Mouse (Mus musculus): ENCODE measurements around the gene Fancl.

Gene Fancl

DNA sequence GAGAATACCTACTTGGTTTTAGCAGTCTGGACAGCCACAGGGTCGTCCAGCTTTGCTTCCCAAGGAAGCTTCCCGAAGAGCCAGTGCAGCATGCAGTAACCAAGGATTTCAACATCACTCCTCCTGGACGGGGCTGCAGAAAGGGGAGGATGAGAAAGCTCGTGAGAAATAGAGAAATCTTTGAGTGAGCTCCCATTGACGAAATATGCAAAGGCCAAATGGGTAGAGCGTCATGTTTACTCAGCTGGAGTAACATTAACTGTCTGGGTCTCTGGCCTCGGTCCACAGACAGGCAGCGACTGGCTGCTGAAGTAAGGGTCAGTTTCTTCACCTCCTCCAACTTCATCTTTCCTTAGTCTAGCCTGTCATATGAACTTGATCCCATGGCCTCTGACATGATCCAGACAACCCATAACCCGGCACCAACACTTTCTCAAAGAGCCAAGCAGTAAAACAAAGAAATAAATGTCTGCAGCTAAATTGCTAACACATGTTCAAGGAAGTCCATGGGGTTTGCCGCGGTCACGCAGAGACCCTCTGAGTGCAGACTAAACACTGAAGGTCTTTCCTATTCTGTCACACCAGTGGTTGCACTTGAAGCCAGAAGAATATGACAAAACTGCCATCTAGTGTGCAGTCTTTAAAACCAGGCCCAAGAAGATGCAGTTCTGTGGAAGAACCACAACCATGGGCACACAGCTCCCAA is 104.0 kb downstream of the Fancl start:
- no peak for DNase-seq (ENCODE audit: low read depth in 2 of 2, low spot score in 2 of 2)

DNA sequence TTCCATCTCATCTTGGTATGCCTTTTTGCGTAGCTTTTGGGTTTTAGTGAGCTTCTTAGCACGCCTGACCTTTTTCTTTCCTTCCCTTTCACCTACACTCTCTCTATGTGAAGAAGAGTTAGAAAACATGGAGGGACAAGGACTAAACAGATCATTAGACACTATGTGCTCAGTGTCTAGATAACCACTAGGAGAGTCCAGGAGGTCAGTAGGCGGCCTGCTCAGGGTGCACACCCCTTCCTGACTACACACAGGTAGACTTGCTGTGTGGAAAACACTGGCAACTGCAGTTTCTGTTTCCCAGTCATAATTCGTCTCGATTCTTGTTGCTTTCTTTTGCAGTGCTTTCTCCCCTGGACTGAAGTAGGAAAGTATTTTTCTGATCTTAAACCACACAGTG is 110.0 kb downstream of the Fancl start:
- DNase-seq (ENCODE audit: low read depth in 2 of 2, low spot score in 2 of 2), result no peak

- no peak for DNase-seq (ENCODE audit: low read depth in 2 of 2, low spot score in 2 of 2)
Observed at GRCm38 (mm10) chr11:26513683-26514082, 127.7 kb downstream of the Fancl start.

DNA sequence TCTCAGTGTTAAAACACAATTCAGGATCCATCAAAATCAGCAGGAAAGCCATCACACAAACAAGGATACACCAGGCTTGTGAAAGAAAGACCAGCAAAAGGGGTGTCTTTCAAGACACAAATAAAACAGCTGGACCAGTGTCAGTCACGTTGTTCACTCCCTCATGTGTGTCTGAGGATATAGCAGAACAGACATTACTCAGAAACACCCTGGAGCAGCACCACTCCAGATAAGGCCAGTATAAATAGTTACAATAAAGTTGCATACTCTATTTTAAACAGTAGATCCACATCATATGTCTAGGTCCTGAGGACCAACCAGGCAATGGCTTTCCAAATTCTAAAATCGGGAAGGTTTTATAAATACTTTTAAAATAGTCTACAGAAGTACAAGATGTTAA is 130.2 kb downstream of the Fancl start:
- DNase-seq (ENCODE audit: low read depth in 2 of 2, low spot score in 2 of 2), result no peak

- DNase-seq (ENCODE audit: low read depth in 2 of 2, low spot score in 2 of 2), result no peak
Observed at GRCm38 (mm10) chr11:26518991-26519390, 133.1 kb downstream of the Fancl start.

Measured in CD8-positive naive resting alpha-beta T cell, adult 2 months (primary cell).